Mouse (Mus musculus): ENCODE results near the gene Cdk5r2. TPM values are rescaled to one million over a fixed set of nuclear protein-coding genes. Genes with fewer than 3 reads are reported as not detected.
A peak's percentile ranks its signal among the peaks of the same experiment; 100 is the strongest.
"Not testable (repeated sequence)": the region's sequence is repeated elsewhere in the genome, so short reads cannot be mapped to it uniquely, and the experiment has no call there.

The Cdk5r2 gene
- total and polyA plus RNA-seq, 3 experiments = 0.04 to 0.24 TPM; not detected in 1

DNA sequence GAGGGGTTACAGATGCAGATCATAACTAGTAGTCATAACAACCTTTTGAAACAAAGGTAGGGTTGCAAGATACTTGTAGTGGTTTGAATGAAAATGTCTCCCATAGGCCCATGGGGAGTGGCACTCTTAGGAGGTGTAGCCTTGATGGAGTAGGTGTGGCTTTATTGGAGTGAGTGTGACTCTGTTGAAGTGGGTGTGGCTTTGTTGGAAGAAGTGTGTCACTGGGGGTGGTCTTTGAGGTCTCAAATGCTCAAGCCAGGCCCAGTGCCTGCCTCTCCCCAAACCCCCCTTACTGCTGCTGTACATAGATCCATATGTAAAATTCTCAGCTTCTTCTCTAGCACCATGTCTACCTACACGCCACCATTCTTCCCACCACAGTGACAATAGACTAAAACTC is 36.2 kb upstream of the Cdk5r2 start:
- Histone ChIP-seq H3K4me3 (replicated peaks in 1 of 3; ENCODE audit: low read depth in 2 of 3, low read length in 2 of 3, poor library complexity in 1 of 3) (no peak overlapping the region), H3K27me3 (replicated peaks) (peaks cover 1% of the 10 kb centered on the region), H3K36me3 (replicated peaks in 1 of 2; ENCODE audit: control insufficient read depth in 1 of 2, insufficient read depth in 1 of 2, low read length in 1 of 2) (peaks cover 0 to 11% of the 10 kb centered on the region in 2 experiments), H3K4me1 (ENCODE audit: control insufficient read depth in 1 of 2, insufficient read depth in 2 of 2) (peaks cover 7 to 33% of the 10 kb centered on the region in 2 experiments; a peak in 3 of 4 replicates), H3K9ac (ENCODE audit: insufficient read depth, low read depth) (no peak overlapping the region), H3K4me2 (ENCODE audit: insufficient read depth, low read depth, poor library complexity, severe bottlenecking) (no peak overlapping the region), H3K27ac (ENCODE audit: insufficient read depth, low read depth) (no peak overlapping the region), H3K79me2 (replicated peaks; ENCODE audit: control insufficient read depth, extremely low read depth, insufficient read depth, poor library complexity, severe bottlenecking) (no peaks in the 10 kb centered on the region), H3K9me3 (replicated peaks; ENCODE audit: low read length) (no peaks in the 10 kb centered on the region)
- DNase-seq (ENCODE audit: extremely low read depth) = no peak
- in situ Hi-C loops (cut with MboI; ENCODE audit: low pct_ligation_motif_present, low pct_unique_long_range_greater_than_20kb, low sequenced_read_pairs) = no loop called here
- dilution Hi-C loops (cut with MboI; ENCODE audit: extremely low pct_ligation_motif_present, extremely low pct_unique_long_range_greater_than_20kb, low sequenced_read_pairs) = no loop called here
- no peak for TF ChIP-seq USF2 (conservative IDR thresholded peaks at IDR 0.05; ENCODE audit: low read depth, low read length)
- no peak for TF ChIP-seq POLR2AphosphoS2 (IDR thresholded peaks at IDR 0.05; ENCODE audit: low read depth, low read length)
- no peak for TF ChIP-seq CHD2 (IDR thresholded peaks at IDR 0.05; ENCODE audit: low read length)
- TF ChIP-seq BHLHE40 (IDR thresholded peaks at IDR 0.05; ENCODE audit: low read depth, low read length) = no peak
- no peak for TF ChIP-seq MEF2A (IDR thresholded peaks at IDR 0.05; ENCODE audit: borderline replicate concordance, low read depth, low read length)
- TF ChIP-seq ETS1 (conservative IDR thresholded peaks at IDR 0.05; ENCODE audit: low read depth, low read length) = no peak
- TF ChIP-seq RAD21 (IDR thresholded peaks at IDR 0.05; ENCODE audit: low read depth, low read length) = no peak
- no peak for TF ChIP-seq MAFK (IDR thresholded peaks at IDR 0.05; ENCODE audit: insufficient replicate concordance, low read length)
- no peak for TF ChIP-seq ELF1 (IDR thresholded peaks at IDR 0.05; ENCODE audit: low read depth, low read length)
- no peak for TF ChIP-seq GABPA (IDR thresholded peaks at IDR 0.05; ENCODE audit: insufficient replicate concordance, low read depth, low read length)
- TF ChIP-seq UBTF (IDR thresholded peaks at IDR 0.05; ENCODE audit: low read depth, low read length) = no peak
- TF ChIP-seq MAX (IDR thresholded peaks at IDR 0.05; ENCODE audit: low read length) = no peak
- TF ChIP-seq SMC3 (IDR thresholded peaks at IDR 0.05; ENCODE audit: low read depth, low read length) = no peak
- no peak for TF ChIP-seq MXI1 (IDR thresholded peaks at IDR 0.05; ENCODE audit: low read depth, low read length)
- TF ChIP-seq POLR2A (IDR thresholded peaks at IDR 0.05; ENCODE audit: low read depth, low read length) = no peak
- TF ChIP-seq E2F4 (IDR thresholded peaks at IDR 0.05; ENCODE audit: insufficient replicate concordance, low read depth, low read length) = no peak
- TF ChIP-seq ZMIZ1 (IDR thresholded peaks at IDR 0.05; ENCODE audit: low read depth, low read length) = no peak
- TF ChIP-seq MAZ (IDR thresholded peaks at IDR 0.05; ENCODE audit: low read depth, low read length) = no peak
- TF ChIP-seq ZKSCAN1 (IDR thresholded peaks at IDR 0.05; ENCODE audit: borderline replicate concordance, low read depth, low read length) = no peak
- no peak for TF ChIP-seq CTCF (conservative IDR thresholded peaks at IDR 0.05 in 1 of 2, IDR thresholded peaks at IDR 0.05 in 1 of 2; ENCODE audit: low read depth in 2 of 2, low read length in 2 of 2)

- H3K4me3 ChIP-seq (replicated peaks in 1 of 3; ENCODE audit: low read depth in 2 of 3, low read length in 2 of 3, poor library complexity in 1 of 3); H3K9me3 ChIP-seq (replicated peaks; ENCODE audit: low read length); in situ Hi-C loops (cut with MboI; ENCODE audit: low pct_ligation_motif_present, low pct_unique_long_range_greater_than_20kb, low sequenced_read_pairs); H3K79me2 ChIP-seq (replicated peaks; ENCODE audit: control insufficient read depth, extremely low read depth, insufficient read depth, poor library complexity, severe bottlenecking); H3K4me2 ChIP-seq (ENCODE audit: insufficient read depth, low read depth, poor library complexity, severe bottlenecking); dilution Hi-C loops (cut with MboI; ENCODE audit: extremely low pct_ligation_motif_present, extremely low pct_unique_long_range_greater_than_20kb, low sequenced_read_pairs); H3K27me3 ChIP-seq (replicated peaks); H3K9ac ChIP-seq (ENCODE audit: insufficient read depth, low read depth); H3K27ac ChIP-seq (ENCODE audit: insufficient read depth, low read depth): not testable (repeated sequence)
- TF ChIP-seq ZNF384 (IDR thresholded peaks at IDR 0.05; ENCODE audit: low read depth, low read length) = peak; percentile 95
- peak in 1 of 2 experiments; percentile 39; a peak in 1 of 4 replicates for TF ChIP-seq CTCF (conservative IDR thresholded peaks at IDR 0.05 in 1 of 2, IDR thresholded peaks at IDR 0.05 in 1 of 2; ENCODE audit: low read depth in 2 of 2, low read length in 2 of 2)
- Histone ChIP-seq H3K4me1 (ENCODE audit: control insufficient read depth in 1 of 2, insufficient read depth in 2 of 2) (peaks cover 0 to 17% of the 10 kb centered on the region in 2 experiments; a peak in 1 of 4 replicates), H3K36me3 (replicated peaks in 1 of 2; ENCODE audit: control insufficient read depth in 1 of 2, insufficient read depth in 1 of 2, low read length in 1 of 2) (peaks cover 0 to 11% of the 10 kb centered on the region in 2 experiments)
- peak; percentile 6 for DNase-seq (ENCODE audit: extremely low read depth)
These were observed 31.1 kb upstream of the Cdk5r2 start for GRCm38 (mm10) chr1:74823598-74823997.
